Mouse (Mus musculus) myocyte (in vitro differentiated cells): ENCODE results near the gene Zpr1.

Experiments
- CEBPB ChIP-seq: IDR thresholded peaks from 2 replicates; pipeline ENCODE4 v1.6.1; 2011; ENCODE audit warnings: mild to moderate bottlenecking, moderate library complexity; ENCODE audit not compliant: poor library complexity, insufficient read depth, severe bottlenecking
- E2F4 ChIP-seq: IDR thresholded peaks from one replicate; pipeline ENCODE4 v1.6.1; 2011; ENCODE audit warnings: mild to moderate bottlenecking, control low read depth, moderate library complexity; ENCODE audit not compliant: insufficient read depth
- MYOD1 ChIP-seq, 3 experiments: IDR thresholded peaks; one replicate each; pipeline ENCODE4 v1.6.1; 2011; ENCODE audit warnings: control low read depth in 2 of 3, low read depth in 2 of 3, mild to moderate bottlenecking in 2 of 3, moderate library complexity in 1 of 3; ENCODE audit not compliant: insufficient read length in 2 of 3, control insufficient read depth in 1 of 3
- MYOG ChIP-seq, 3 experiments: IDR thresholded peaks; one replicate each; pipeline ENCODE4 v1.6.1; 2011; ENCODE audit warnings: control low read depth in 2 of 3, low read depth in 2 of 3, mild to moderate bottlenecking in 2 of 3; ENCODE audit not compliant: insufficient read length in 2 of 3, control insufficient read depth in 1 of 3, insufficient read depth in 1 of 3
- POLR2A ChIP-seq: IDR thresholded peaks from one replicate; pipeline ENCODE4 v1.6.1; 2011; ENCODE audit warnings: low read depth, mild to moderate bottlenecking, control low read depth, moderate library complexity; ENCODE audit not compliant: insufficient read length
- REST ChIP-seq: IDR thresholded peaks from one replicate; pipeline ENCODE4 v1.6.1; 2011; ENCODE audit warnings: mild to moderate bottlenecking, control low read depth, moderate library complexity; ENCODE audit not compliant: insufficient read depth, insufficient read length
- TCF12 ChIP-seq: IDR thresholded peaks from one replicate; pipeline ENCODE4 v1.6.1; 2011; ENCODE audit warnings: mild to moderate bottlenecking, control low read depth; ENCODE audit not compliant: poor library complexity, insufficient read depth, severe bottlenecking
- TCF3 ChIP-seq: IDR thresholded peaks from one replicate; pipeline ENCODE4 v1.6.1; 2011; ENCODE audit warnings: low read depth, control low read depth; ENCODE audit not compliant: insufficient read length
- USF1 ChIP-seq: IDR thresholded peaks from one replicate; pipeline ENCODE4 v1.6.1; 2011; ENCODE audit warnings: low read depth, mild to moderate bottlenecking, control low read depth, moderate library complexity

DNA sequence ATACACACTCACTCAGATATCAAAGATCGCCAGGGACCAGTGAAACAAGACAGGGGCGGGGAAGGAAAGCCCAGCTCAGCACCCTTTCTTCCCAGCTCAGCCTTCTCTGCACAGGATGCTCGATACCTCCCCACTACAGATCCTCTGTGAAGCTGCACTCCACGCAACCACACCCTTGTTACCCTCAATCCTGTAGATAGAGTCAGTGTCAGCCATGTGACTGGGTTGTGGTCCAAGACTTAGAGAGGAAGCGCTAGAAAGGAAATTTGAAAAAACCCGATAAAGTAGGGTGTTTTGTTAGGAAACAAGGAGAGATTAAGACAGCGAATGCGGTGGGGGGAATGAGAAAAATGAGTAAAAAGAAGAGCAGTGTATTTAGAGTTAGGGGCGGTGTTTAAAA is 794 bp upstream of the Zpr1 start:
- TF ChIP-seq POLR2A (no peak), E2F4 (no peak), USF1 (no peak), REST (no peak), MYOG (IDR thresholded peaks at IDR 0.05; ENCODE audit: control insufficient read depth in 1 of 3, insufficient read depth in 1 of 3, insufficient read length in 2 of 3, low read depth in 2 of 3) (no peak), MYOD1 (IDR thresholded peaks at IDR 0.05; ENCODE audit: control insufficient read depth in 1 of 3, insufficient read length in 2 of 3, low read depth in 2 of 3) (no peak), TCF3 (no peak), TCF12 (no peak), CEBPB (no peak)
